Mouse (Mus musculus) forebrain, embryonic 16.5 days (tissue): Measurements from ENCODE around the gene Apol9b. TPM values are rescaled to one million over a fixed set of nuclear protein-coding genes. Genes with fewer than 3 reads are reported as not detected.
A peak's percentile ranks its signal among the peaks of the same experiment; 100 is the strongest.
"Not testable (repeated sequence)": the region's sequence is repeated elsewhere in the genome, so short reads cannot be mapped to it uniquely, and the experiment has no call there.

Experiments
- ATAC-seq: fragments of 200-750 bp; cut with Nextera tagmentation; 2 replicates; pipeline ENCODE4 v1.8.0; 2017; ENCODE audit warnings: mild to moderate bottlenecking, moderate library complexity
- H3K27ac ChIP-seq: fragments of 300-500 bp; sonication (generic); 2 replicates; pipeline ENCODE4 v1.5.1; 2014; ENCODE audit warnings: low read length, control low read depth
- H3K27me3 ChIP-seq: fragments of 300-500 bp; sonication (generic); replicated peaks from 2 replicates; pipeline ENCODE4 v1.6.1; 2014; ENCODE audit warnings: low read length; ENCODE audit not compliant: control insufficient read depth, insufficient read depth
- H3K36me3 ChIP-seq: fragments of 300-500 bp; sonication (generic); 2 replicates; pipeline ENCODE4 v1.6.1; 2014; ENCODE audit not compliant: control insufficient read depth, insufficient read depth
- H3K4me1 ChIP-seq: fragments of 300-500 bp; sonication (generic); replicated peaks from 2 replicates; pipeline ENCODE4 v1.6.1; 2014; ENCODE audit warnings: low read length; ENCODE audit not compliant: control insufficient read depth, insufficient read depth
- H3K4me2 ChIP-seq: fragments of 300-500 bp; sonication (generic); 2 replicates; pipeline ENCODE4 v1.6.1; 2014; ENCODE audit warnings: mild to moderate bottlenecking, low read length, control low read depth
- H3K4me3 ChIP-seq: fragments of 300-500 bp; sonication (generic); replicated peaks from 2 replicates; pipeline ENCODE4 v1.5.1; 2014; ENCODE audit warnings: mild to moderate bottlenecking, low read length, control low read depth
- H3K9ac ChIP-seq: fragments of 300-500 bp; sonication (generic); replicated peaks from 2 replicates; pipeline ENCODE4 v1.6.1; 2014; ENCODE audit warnings: low read depth, low read length, control low read depth
- H3K9me3 ChIP-seq: fragments of 300-500 bp; sonication (generic); 2 replicates; pipeline ENCODE4 v1.6.1; 2016; ENCODE audit warnings: low read length; ENCODE audit not compliant: control insufficient read depth
- WGBS: fragments of 180-500 bp; shearing (Covaris S2); extraction: QIAGEN DNeasy Blood & Tissue Kit; methylation state at CpG from one replicate; pipeline ENCODE4 v1.1.7; 2014; 5-methylcytosine and 5-hydroxymethylcytosine counted together
- polyA plus RNA-seq: library from polyadenylated mRNA; unstranded; fragments of >200 nt; fragmentation: Nextera tagmentation; extraction: Ambion mirVana; gene quantifications from 2 replicates; pipeline ENCODE4 v1.2.1, GENCODE M21; 2015

Gene Apol9b
- polyA plus RNA-seq = not detected in 2 replicates

DNA sequence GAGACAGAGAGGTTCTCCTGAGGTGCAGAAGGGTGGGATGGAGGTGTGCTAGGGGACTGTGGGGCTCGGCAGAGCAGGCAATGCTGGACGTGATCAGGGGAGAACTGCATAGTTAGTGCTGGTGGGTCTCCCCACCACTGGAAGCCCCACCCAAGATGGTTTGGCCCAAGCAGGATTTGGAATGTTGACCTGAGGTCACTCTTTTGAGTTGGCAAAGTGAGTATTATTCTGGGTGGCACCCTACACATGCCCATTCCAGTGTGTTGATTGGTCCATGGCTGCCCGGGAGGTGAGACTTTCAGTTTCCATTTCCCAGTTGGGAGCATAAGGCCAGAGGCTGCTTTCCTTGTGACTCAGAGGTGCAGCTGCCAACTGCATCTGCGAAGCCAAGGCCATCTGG, at the start of gene Apol9b:
Gene Apol9b, plus strand, starts transcription at position 301 of the 400 bp plus-strand sequence.
- H3K9ac ChIP-seq, H3K9me3 ChIP-seq, H3K36me3 ChIP-seq, ATAC-seq, H3K4me2 ChIP-seq, H3K4me3 ChIP-seq, H3K4me1 ChIP-seq, H3K27ac ChIP-seq, H3K27me3 ChIP-seq: not testable (repeated sequence)
- 100% methylated on average over 1 of the region's 4 CpGs for WGBS

GRCm38 (mm10) chr15:77683944-77684343, 44.9 kb upstream of the Apol9b start:
- H3K36me3 ChIP-seq, H3K4me2 ChIP-seq, H3K9me3 ChIP-seq, H3K27me3 ChIP-seq, H3K4me3 ChIP-seq, ATAC-seq, H3K27ac ChIP-seq, H3K9ac ChIP-seq, H3K4me1 ChIP-seq: not testable (repeated sequence)
- WGBS = 8% methylated on average over 8 of the region's 11 CpGs

- H3K36me3 ChIP-seq, H3K27me3 ChIP-seq, H3K4me1 ChIP-seq, H3K9ac ChIP-seq, ATAC-seq, H3K9me3 ChIP-seq, H3K27ac ChIP-seq: not testable (repeated sequence)
- H3K4me2 ChIP-seq = peak overlapping the region; percentile 42
- peak overlapping the region; percentile 9; the same call in 1 of the 2 replicates for H3K4me3 ChIP-seq
- WGBS = 7% methylated on average over 19 of the region's 20 CpGs
Observed at GRCm38 (mm10) chr15:77691532-77692311, 37.1 kb upstream of the Apol9b start.

GRCm38 (mm10) chr15:77694687-77695295, 34.0 kb upstream of the Apol9b start:
- not testable (repeated sequence) for H3K27me3 ChIP-seq, ATAC-seq, H3K4me1 ChIP-seq

GRCm38 (mm10) chr15:77698656-77699055, 30.2 kb upstream of the Apol9b start, which contains the start of gene Apol7e:
Apol7e (plus strand) TSS chr15:77698857.
- ATAC-seq, H3K27ac ChIP-seq, H3K36me3 ChIP-seq, H3K9me3 ChIP-seq, H3K4me1 ChIP-seq, H3K9ac ChIP-seq, H3K4me3 ChIP-seq, H3K4me2 ChIP-seq, H3K27me3 ChIP-seq: not testable (repeated sequence)
- WGBS = 77% methylated on average over 4 of the region's 4 CpGs

More at GRCm38 (mm10) chr15:77694687-77695295, 34.0 kb upstream of the Apol9b start:
- 46% methylated on average over 11 of the region's 15 CpGs for WGBS
- H3K4me2 ChIP-seq, H3K9ac ChIP-seq, H3K4me3 ChIP-seq, H3K36me3 ChIP-seq, H3K9me3 ChIP-seq, H3K27ac ChIP-seq: not testable (repeated sequence)

DNA sequence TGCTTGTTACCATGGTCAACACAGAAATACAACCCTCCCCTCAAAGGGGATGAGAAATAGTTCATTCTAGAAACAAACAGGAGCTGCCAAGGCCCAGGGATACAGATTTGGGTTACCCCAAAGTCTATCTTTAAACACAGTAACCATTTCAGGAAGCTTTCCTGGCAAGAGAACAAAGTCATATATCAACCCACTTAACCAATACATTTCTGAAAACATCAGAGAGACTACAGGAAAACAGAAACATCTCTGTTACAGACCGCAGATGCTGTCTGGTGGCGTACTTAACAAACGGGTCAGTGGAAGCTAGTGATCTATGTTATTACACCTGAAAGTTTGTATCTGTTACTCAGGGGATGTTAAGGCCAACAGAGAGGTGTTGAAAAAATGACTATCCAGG, 23.5 kb upstream of the Apol9b start:
- H3K9me3 ChIP-seq, H3K4me2 ChIP-seq, ATAC-seq, H3K4me1 ChIP-seq, H3K4me3 ChIP-seq, H3K9ac ChIP-seq, H3K27ac ChIP-seq, H3K36me3 ChIP-seq, H3K27me3 ChIP-seq: not testable (repeated sequence)
- WGBS = 90% methylated on average over 3 of the region's 3 CpGs

DNA sequence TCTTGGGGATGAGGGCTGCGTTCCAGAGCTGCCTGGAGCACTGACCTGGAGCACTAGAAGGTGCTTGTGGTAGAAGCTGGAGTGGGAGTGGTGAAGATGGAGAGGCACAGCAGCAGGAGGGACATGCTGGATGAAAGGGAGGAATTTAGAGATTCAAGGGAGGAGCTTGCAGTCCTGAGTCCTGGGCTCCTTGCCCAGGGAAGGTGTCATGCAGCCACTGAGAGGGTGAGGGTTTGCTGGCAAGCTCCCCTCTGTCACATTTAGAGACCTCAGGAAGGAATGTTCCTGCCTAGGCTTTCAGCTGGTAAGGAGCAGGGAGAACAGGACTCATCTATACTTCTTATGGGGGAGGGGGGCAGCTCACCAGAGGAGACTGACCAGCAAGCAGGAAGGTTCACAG, 19.9 kb upstream of the Apol9b start:
- not testable (repeated sequence) for H3K9ac ChIP-seq, H3K36me3 ChIP-seq, ATAC-seq, H3K4me1 ChIP-seq, H3K27me3 ChIP-seq, H3K27ac ChIP-seq, H3K4me3 ChIP-seq, H3K9me3 ChIP-seq, H3K4me2 ChIP-seq
- WGBS = no CpG with 5 or more reads among the region's 1 CpGs

- not testable (repeated sequence) for H3K9ac ChIP-seq, ATAC-seq, H3K4me3 ChIP-seq, H3K4me1 ChIP-seq, H3K27me3 ChIP-seq, H3K9me3 ChIP-seq, H3K4me2 ChIP-seq, H3K36me3 ChIP-seq, H3K27ac ChIP-seq
- WGBS = 78% methylated on average over 2 of the region's 6 CpGs
Observed at GRCm38 (mm10) chr15:77718240-77718639, 10.6 kb upstream of the Apol9b start.

GRCm38 (mm10) chr15:77721509-77721908, 7.3 kb upstream of the Apol9b start:
- H3K4me2 ChIP-seq, H3K36me3 ChIP-seq, H3K4me3 ChIP-seq, H3K4me1 ChIP-seq, H3K9ac ChIP-seq, H3K27ac ChIP-seq, ATAC-seq, H3K27me3 ChIP-seq, H3K9me3 ChIP-seq: not testable (repeated sequence)
- no CpG with 5 or more reads among the region's 3 CpGs for WGBS
